Mouse (Mus musculus): ENCODE measurements at regions not wholly inside any gene's neighbourhood (a gene's known extent, or its start where the extent isn't known, plus 50 kb on each side); places are given as distances from the start of the nearest gene placed in this dataset.
"Not testable (repeated sequence)": the region's sequence is repeated elsewhere in the genome, so short reads cannot be mapped to it uniquely, and the experiment has no call there.

DNA sequence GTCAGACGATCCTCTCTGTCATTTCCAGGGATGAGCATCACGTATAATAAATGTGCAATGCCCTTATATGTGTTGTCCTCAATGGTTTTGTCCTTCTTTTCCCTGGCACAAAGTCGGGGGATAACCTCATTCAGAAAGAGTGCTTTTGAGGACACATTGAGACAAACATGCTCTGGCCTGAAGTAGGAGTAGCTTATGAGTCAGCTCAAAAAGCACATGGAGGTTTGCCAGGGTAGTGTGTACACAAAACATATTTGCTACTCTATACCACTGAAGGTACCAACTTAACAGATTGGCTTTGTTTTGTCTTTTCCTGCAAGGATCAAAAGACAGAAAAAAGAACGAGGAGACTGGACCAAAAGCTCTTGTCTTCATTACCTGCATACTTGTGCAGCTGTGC lies 682.1 kb upstream of the Grid2 start:
- no peak for ATAC-seq (ENCODE audit: insufficient number of reproducible peaks, low FRiP score, low TSS enrichment)

DNA sequence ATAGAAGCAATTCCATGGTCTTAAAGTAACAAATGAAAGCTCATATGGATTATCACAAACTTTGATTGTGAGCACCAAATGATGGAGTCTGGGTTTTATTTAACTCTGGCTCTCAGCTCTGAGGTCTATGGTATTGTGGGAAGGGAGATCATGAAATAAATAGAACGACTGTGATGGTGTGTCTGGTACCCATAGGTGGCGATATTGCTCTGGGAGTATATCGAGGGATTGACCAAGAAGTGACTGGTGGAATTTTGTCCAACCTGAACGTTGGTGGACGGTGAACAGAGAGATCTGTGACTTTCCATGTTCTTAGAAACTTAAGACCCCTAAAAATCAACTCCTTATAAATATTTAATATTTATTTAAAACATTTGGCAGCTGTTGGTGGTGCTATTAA lies 679.5 kb upstream of the Grid2 start:
- ATAC-seq (ENCODE audit: insufficient number of reproducible peaks, low FRiP score, low TSS enrichment), result peak; percentile 72

DNA sequence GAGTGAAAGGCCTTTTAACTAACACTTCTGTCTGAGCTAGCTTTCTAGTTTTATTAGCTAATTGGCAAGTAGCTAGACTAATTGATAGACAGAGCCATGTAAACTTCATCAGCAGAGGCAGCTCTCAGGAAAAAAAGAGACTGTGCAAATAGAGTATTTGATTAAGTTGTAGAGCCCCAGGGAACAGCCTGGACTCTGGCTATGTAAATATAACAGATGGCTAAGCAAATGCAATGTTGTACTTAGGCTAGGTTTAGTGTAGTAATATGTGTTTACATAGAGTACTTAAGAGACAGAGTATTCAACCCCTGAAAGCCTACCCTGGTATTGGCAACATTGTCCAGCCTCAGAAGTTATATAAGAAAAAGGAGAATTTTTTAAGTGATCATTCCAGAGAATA lies 635.1 kb upstream of the Grid2 start:
- ATAC-seq (ENCODE audit: insufficient number of reproducible peaks, low FRiP score, low TSS enrichment), result no peak

DNA sequence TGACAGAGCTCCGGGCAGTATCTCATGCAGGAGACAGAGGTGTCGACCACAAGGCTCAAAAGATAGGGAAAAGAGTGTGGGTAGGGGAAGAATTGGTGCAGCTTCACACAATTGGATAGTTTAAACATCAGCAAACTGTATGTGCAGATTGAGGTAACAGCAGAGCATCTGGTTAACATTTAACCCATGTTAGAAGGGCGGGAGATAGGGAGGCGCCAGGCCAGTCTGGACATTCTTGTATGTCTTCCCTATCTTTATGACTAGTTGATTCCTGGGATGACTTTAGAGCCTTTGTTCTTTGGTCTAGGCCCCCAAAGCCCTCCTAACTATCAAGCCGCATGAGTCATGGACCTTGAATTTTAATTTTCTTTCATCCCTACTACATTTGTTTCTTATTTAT lies 587.6 kb upstream of the Grid2 start:
- ATAC-seq (ENCODE audit: insufficient number of reproducible peaks, low FRiP score, low TSS enrichment), result not testable (repeated sequence)

DNA sequence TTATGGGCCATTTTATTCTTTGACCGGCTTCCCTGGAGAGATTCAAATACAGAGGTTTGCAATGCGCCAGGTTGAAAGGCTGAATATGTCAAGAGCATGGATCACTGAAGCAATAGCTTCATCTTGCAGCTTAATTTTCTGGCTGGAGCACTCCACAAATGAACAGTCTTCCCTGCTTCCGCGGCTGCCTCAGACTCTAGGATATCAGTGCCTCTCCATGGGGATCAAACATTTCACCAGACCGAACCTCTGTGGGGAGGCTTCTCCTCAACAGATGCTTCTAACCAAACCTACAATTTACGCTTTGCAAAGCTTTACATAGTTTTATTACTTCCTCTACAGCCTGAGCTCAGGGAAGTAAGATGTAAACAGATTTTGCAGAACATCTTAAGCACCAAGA lies 537.3 kb upstream of the Grid2 start:
- ATAC-seq (ENCODE audit: insufficient number of reproducible peaks, low FRiP score, low TSS enrichment), result no peak

DNA sequence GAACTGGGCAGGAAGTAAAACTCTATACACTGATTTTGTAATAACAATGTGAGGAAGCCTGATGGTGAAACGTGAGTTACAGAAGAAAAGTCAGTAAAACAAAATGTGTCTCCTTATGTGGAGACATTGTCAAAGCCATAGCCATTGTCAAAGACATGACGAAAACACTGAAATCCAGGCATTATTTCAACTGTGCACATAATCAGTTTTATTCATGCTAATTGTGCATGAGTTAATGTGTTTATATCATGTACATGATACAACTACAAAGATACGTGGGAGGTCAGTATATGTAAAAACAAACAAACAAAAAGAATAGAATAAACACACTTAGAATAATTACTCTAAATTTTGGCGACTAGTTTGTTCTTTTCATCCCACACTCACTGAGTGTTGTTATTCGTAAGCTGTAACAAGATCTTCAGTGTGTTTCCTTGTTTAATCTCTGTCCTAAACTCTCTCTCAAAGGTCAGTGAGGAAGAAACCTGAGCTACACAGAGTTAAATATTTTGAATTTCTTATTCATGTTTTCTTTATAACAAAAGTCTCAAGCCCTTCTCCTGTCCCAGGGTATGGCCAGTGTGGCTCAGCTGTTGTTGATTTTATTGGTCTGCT lies 536.0 kb upstream of the Grid2 start:
- ATAC-seq (ENCODE audit: insufficient number of reproducible peaks, low FRiP score, low TSS enrichment), result no peak

Data from cerebellum, adult (tissue).